Mouse (Mus musculus): ENCODE measurements around the gene Dusp23. TPM values are rescaled to one million over a fixed set of nuclear protein-coding genes. Genes with fewer than 3 reads are reported as not detected.

The Dusp23 gene
- polyA plus RNA-seq, 1 experiment from 2014 or later, result 7.1 TPM

- H3K27me3 ChIP-seq (replicated peaks; ENCODE audit: control insufficient read depth, insufficient read depth, low read length), result peaks cover 7% of the 10 kb centered on the region; the same call in 1 of the 2 replicates
- H3K27ac ChIP-seq (ENCODE audit: low read depth, low read length), result peak overlapping the region; percentile 48; the same call in 1 of the 2 replicates
- DNase-seq (ENCODE audit: low spot score) (peak; percentile 74), ATAC-seq (peak; percentile 86)
- H3K4me2 ChIP-seq (ENCODE audit: low read length), result peak overlapping the region; percentile 40
- no peak overlapping the region for H3K4me3 ChIP-seq (ENCODE audit: low read depth, low read length)
- no peaks in the 10 kb centered on the region for H3K36me3 ChIP-seq (ENCODE audit: control insufficient read depth, insufficient read depth, low read length)
- WGBS, result 6% methylated on average over 26 of the region's 26 CpGs
- H3K4me1 ChIP-seq (ENCODE audit: control insufficient read depth, insufficient read depth, low read length), result peaks cover 12% of the 10 kb centered on the region
- no peaks in the 10 kb centered on the region for H3K9me3 ChIP-seq (replicated peaks; ENCODE audit: control insufficient read depth, low read length)
- H3K9ac ChIP-seq (ENCODE audit: low read length), result peak overlapping the region; percentile 49; the same call in 1 of the 2 replicates
Measured at GRCm38 (mm10) chr1:172585612-172586567, 46.9 kb downstream of the Dusp23 start.

- H3K27ac ChIP-seq (ENCODE audit: low read depth, low read length), result no peak overlapping the region
- no peak for DNase-seq (ENCODE audit: low spot score)
- 36% methylated on average over 4 of the region's 4 CpGs for WGBS
- no peaks in the 10 kb centered on the region for H3K36me3 ChIP-seq (ENCODE audit: control insufficient read depth, insufficient read depth, low read length)
- H3K4me2 ChIP-seq (ENCODE audit: low read length), result no peak overlapping the region
- H3K4me1 ChIP-seq (ENCODE audit: control insufficient read depth, insufficient read depth, low read length), result peaks cover 12% of the 10 kb centered on the region
- no peak overlapping the region for H3K9ac ChIP-seq (ENCODE audit: low read length)
- peaks cover 7% of the 10 kb centered on the region; the same call in 1 of the 2 replicates for H3K27me3 ChIP-seq (replicated peaks; ENCODE audit: control insufficient read depth, insufficient read depth, low read length)
- H3K9me3 ChIP-seq (replicated peaks; ENCODE audit: control insufficient read depth, low read length), result no peaks in the 10 kb centered on the region
- H3K4me3 ChIP-seq (ENCODE audit: low read depth, low read length), result no peak overlapping the region
- ATAC-seq, result peak; percentile 2; the same call in 1 of the 2 replicates
Measured at GRCm38 (mm10) chr1:172585026-172585425, 47.7 kb downstream of the Dusp23 start.

GRCm38 (mm10) chr1:172584271-172584670 is 48.5 kb downstream of the Dusp23 start:
- no peak for ATAC-seq
- WGBS, result 81% methylated on average over 6 of the region's 6 CpGs
- peaks cover 12% of the 10 kb centered on the region for H3K4me1 ChIP-seq (ENCODE audit: control insufficient read depth, insufficient read depth, low read length)
- DNase-seq (ENCODE audit: low spot score), result no peak
- H3K4me3 ChIP-seq (ENCODE audit: low read depth, low read length), result no peak overlapping the region
- no peak overlapping the region for H3K27ac ChIP-seq (ENCODE audit: low read depth, low read length)
- H3K4me2 ChIP-seq (ENCODE audit: low read length), result no peak overlapping the region
- no peak overlapping the region for H3K9ac ChIP-seq (ENCODE audit: low read length)
- H3K27me3 ChIP-seq (replicated peaks; ENCODE audit: control insufficient read depth, insufficient read depth, low read length), result peaks cover 7% of the 10 kb centered on the region; the same call in 1 of the 2 replicates
- no peaks in the 10 kb centered on the region for H3K9me3 ChIP-seq (replicated peaks; ENCODE audit: control insufficient read depth, low read length)
- no peaks in the 10 kb centered on the region for H3K36me3 ChIP-seq (ENCODE audit: control insufficient read depth, insufficient read depth, low read length)

GRCm38 (mm10) chr1:172582436-172582835 is 50.3 kb downstream of the Dusp23 start:
- H3K4me2 ChIP-seq (ENCODE audit: low read length), result no peak overlapping the region
- no peak overlapping the region for H3K27ac ChIP-seq (ENCODE audit: low read depth, low read length)
- H3K4me3 ChIP-seq (ENCODE audit: low read depth, low read length), result no peak overlapping the region
- WGBS, result 86% methylated on average over 8 of the region's 8 CpGs
- peaks cover 12% of the 10 kb centered on the region for H3K4me1 ChIP-seq (ENCODE audit: control insufficient read depth, insufficient read depth, low read length)
- ATAC-seq (no peak), DNase-seq (ENCODE audit: low spot score) (no peak)
- no peaks in the 10 kb centered on the region for H3K36me3 ChIP-seq (ENCODE audit: control insufficient read depth, insufficient read depth, low read length)
- H3K27me3 ChIP-seq (replicated peaks; ENCODE audit: control insufficient read depth, insufficient read depth, low read length), result 0 out of 2 replicates have a peak, but pooled peaks cover 7% of the 10 kb centered on the region
- no peaks in the 10 kb centered on the region for H3K9me3 ChIP-seq (replicated peaks; ENCODE audit: control insufficient read depth, low read length)
- H3K9ac ChIP-seq (ENCODE audit: low read length), result no peak overlapping the region

Other genes starting within 250 kb of the Dusp23 start
- 0.16 and 0.34 TPM in 2 replicates for gene Slamf9, start 157.6 kb downstream of the Dusp23 start, polyA plus RNA-seq (2014; fragmentation: Nextera tagmentation; extraction: Ambion mirVana)
- gene Igsf9, start 151.2 kb downstream of the Dusp23 start, polyA plus RNA-seq (2014; fragmentation: Nextera tagmentation; extraction: Ambion mirVana), result 23.5 and 37.8 TPM in 2 replicates
- gene Tagln2, start 132.9 kb downstream of the Dusp23 start, polyA plus RNA-seq (2014; fragmentation: Nextera tagmentation; extraction: Ambion mirVana), result 40.4 and 53.3 TPM in 2 replicates
- gene Cfap45, start 112.2 kb downstream of the Dusp23 start, polyA plus RNA-seq (2014; fragmentation: Nextera tagmentation; extraction: Ambion mirVana), result 2.4 and 3.3 TPM in 2 replicates
- 0.11 and 0.28 TPM in 2 replicates for gene Vsig8, start 77.0 kb downstream of the Dusp23 start, polyA plus RNA-seq (2014; fragmentation: Nextera tagmentation; extraction: Ambion mirVana)
- not detected in 2 replicates for gene Slamf8, start 42.4 kb downstream of the Dusp23 start, polyA plus RNA-seq (2014; fragmentation: Nextera tagmentation; extraction: Ambion mirVana)
- gene Fcrl6, start 30.4 kb downstream of the Dusp23 start, polyA plus RNA-seq (2014; fragmentation: Nextera tagmentation; extraction: Ambion mirVana), result not detected in 2 replicates
- gene Crp, start 65.1 kb upstream of the Dusp23 start, polyA plus RNA-seq (2014; fragmentation: Nextera tagmentation; extraction: Ambion mirVana), result 0.10 and 0.12 TPM in 2 replicates